Mouse (Mus musculus) cerebellum, postnatal 10 days (tissue): Measurements from ENCODE around the gene Rnft2.

Source experiments
- DNase-seq, 2 experiments: peaks; one replicate each; pipeline ENCODE4 v3.0.0; 2021; ENCODE audit warnings: mixed read lengths in 2 of 2

Rnft2 gene

GRCm38 (mm10) chr5:118244606-118245443 lies at the start of gene Rnft2, which contains the start of gene 2410131K14Rik:
Gene Rnft2, minus strand, starts transcription at chr5:118245116.
Gene 2410131K14Rik, plus strand, starts transcription at chr5:118245227.
- peak; percentile 100 for DNase-seq

- peak; percentile 90 to 96 for DNase-seq
These were observed 49.4 kb upstream of the Rnft2 start for GRCm38 (mm10) chr5:118294086-118294864.

- peak; percentile 26 to 51 for DNase-seq
These were observed 47.6 kb upstream of the Rnft2 start for GRCm38 (mm10) chr5:118292476-118292875.

GRCm38 (mm10) chr5:118291453-118291852 lies 46.5 kb upstream of the Rnft2 start:
- DNase-seq: no peak

- no peak for DNase-seq
These were observed 33.0 kb upstream of the Rnft2 start for GRCm38 (mm10) chr5:118277741-118278495.

- DNase-seq: no peak
These were observed 31.8 kb upstream of the Rnft2 start for GRCm38 (mm10) chr5:118276711-118277110.

- DNase-seq: no peak
These were observed 31.4 kb upstream of the Rnft2 start for GRCm38 (mm10) chr5:118276281-118276680.

GRCm38 (mm10) chr5:118274546-118274945 lies 29.6 kb upstream of the Rnft2 start:
- DNase-seq: peak; percentile 59 to 64

GRCm38 (mm10) chr5:118273446-118273845 lies 28.5 kb upstream of the Rnft2 start:
- no peak for DNase-seq

GRCm38 (mm10) chr5:118271449-118272110 lies 26.7 kb upstream of the Rnft2 start:
- DNase-seq: no peak

GRCm38 (mm10) chr5:118268987-118269386 lies 24.1 kb upstream of the Rnft2 start:
- peak; percentile 95 to 96 for DNase-seq

- peak in 1 of 2 experiments; percentile 42 for DNase-seq
These were observed 21.4 kb upstream of the Rnft2 start for GRCm38 (mm10) chr5:118266309-118266708.

- DNase-seq: no peak
These were observed 20.4 kb upstream of the Rnft2 start for GRCm38 (mm10) chr5:118265366-118265765.

- DNase-seq: no peak
These were observed 19.4 kb upstream of the Rnft2 start for GRCm38 (mm10) chr5:118264279-118264678.

GRCm38 (mm10) chr5:118262418-118262817 lies 17.5 kb upstream of the Rnft2 start:
- no peak for DNase-seq

- DNase-seq: peak in 1 of 2 experiments; percentile 42
These were observed 16.3 kb upstream of the Rnft2 start for GRCm38 (mm10) chr5:118261181-118261580.

GRCm38 (mm10) chr5:118260642-118261041 lies 15.7 kb upstream of the Rnft2 start:
- peak; percentile 56 to 58 for DNase-seq

- no peak for DNase-seq
These were observed 15.1 kb upstream of the Rnft2 start for GRCm38 (mm10) chr5:118260055-118260454.

GRCm38 (mm10) chr5:118259636-118260035 lies 14.7 kb upstream of the Rnft2 start:
- DNase-seq: no peak

- DNase-seq: peak; percentile 82 to 87
These were observed 14.2 kb upstream of the Rnft2 start for GRCm38 (mm10) chr5:118259152-118259551.

GRCm38 (mm10) chr5:118256981-118257380 lies 12.1 kb upstream of the Rnft2 start:
- DNase-seq: no peak

- no peak for DNase-seq
These were observed 8.6 kb upstream of the Rnft2 start for GRCm38 (mm10) chr5:118253551-118253950.
